ENCODE assay signal across 21 mouse cellular contexts in genomic region chr17:84601805-84602204, GRCm38 (mm10). TPM values are rescaled to one million over a fixed set of nuclear protein-coding genes. Genes with fewer than 3 reads are reported as not detected.
A peak's percentile ranks its signal among the peaks of the same experiment; 100 is the strongest.
DNase-seq lines count a peak whose midpoint lies in the region; ATAC-seq and TF ChIP-seq lines count a peak whose summit lies in the region.
"Had no signal": no experiment of that assay in that cellular context is flagged by ENCODE, and none has a peak within 500 bp of the region (broad histone marks: within the 10 kb centered on the region; RNA-seq: fewer than 3 reads in every experiment).

No protein-coding gene starts in this region.

- no peak overlapping the region for H3K27ac ChIP-seq in limb, embryonic 14.5 days (replicated peaks; ENCODE audit: low read depth, low read length)
- no peak overlapping the region for H3K27ac ChIP-seq in kidney, embryonic 15.5 days
- H3K27ac ChIP-seq: forebrain, embryonic 10.5 days; gastrocnemius, adult 2 months; hindbrain, embryonic 15.5 days; midbrain, embryonic 12.5 days had no signal

- TF ChIP-seq POLR2A in limb, embryonic 14.5 days (IDR thresholded peaks at IDR 0.05; ENCODE audit: borderline replicate concordance, extremely low read depth, insufficient read depth, insufficient read length) = no peak

- ATAC-seq in limb, embryonic 14.5 days (ENCODE audit: low FRiP score, low read depth) = 0 out of 2 replicates have a peak, but pooled peaks have one; percentile 19
- no peak for ATAC-seq in kidney, embryonic 15.5 days (replicated peaks; ENCODE audit: low FRiP score)
- no peak for ATAC-seq in megakaryocyte-erythroid progenitor cell, adult 5-6 weeks (replicated peaks; ENCODE audit: low FRiP score, low TSS enrichment, poor library complexity, severe bottlenecking)
- ATAC-seq: forebrain, postnatal 0 days; liver, postnatal 0 days; lung, postnatal 0 days; Patski had no signal

- H3K36me3 ChIP-seq in limb, embryonic 14.5 days (ENCODE audit: control insufficient read depth, insufficient read depth, low read length) = peaks cover 41% of the 10 kb centered on the region
- H3K36me3 ChIP-seq in kidney, embryonic 15.5 days = peaks cover 33% of the 10 kb centered on the region
- H3K36me3 ChIP-seq: forebrain, embryonic 10.5 days; G1E; hindbrain, embryonic 15.5 days; midbrain, embryonic 12.5 days had no signal

- H3K9me3 ChIP-seq in limb, embryonic 14.5 days (ENCODE audit: control insufficient read depth, low read length) = no peaks in the 10 kb centered on the region
- H3K9me3 ChIP-seq in kidney, embryonic 15.5 days (replicated peaks) = no peaks in the 10 kb centered on the region
- H3K9me3 ChIP-seq: forebrain, embryonic 10.5 days; G1E; hindbrain, embryonic 15.5 days; midbrain, embryonic 12.5 days had no signal

- no peak overlapping the region for H3K4me2 ChIP-seq in limb, embryonic 14.5 days (replicated peaks; ENCODE audit: low read depth, low read length, severe bottlenecking)
- no peak overlapping the region for H3K4me2 ChIP-seq in kidney, embryonic 15.5 days
- H3K4me2 ChIP-seq: hindbrain, embryonic 15.5 days; midbrain, embryonic 12.5 days had no signal

- 79% methylated on average over 5 of the region's 5 CpGs for WGBS in limb, embryonic 14.5 days
- WGBS in kidney, embryonic 15.5 days = 89% methylated on average over 5 of the region's 5 CpGs

- no peaks in the 10 kb centered on the region for H3K27me3 ChIP-seq in limb, embryonic 14.5 days (ENCODE audit: control insufficient read depth, insufficient read depth, low read length)
- H3K27me3 ChIP-seq in kidney, embryonic 15.5 days = no peaks in the 10 kb centered on the region
- H3K27me3 ChIP-seq: CH12.LX; hindbrain, embryonic 15.5 days; midbrain, embryonic 12.5 days; Patski had no signal

- peak; percentile 35 to 69 for DNase-seq in layer of hippocampus, adult 18-20 months (ENCODE audit: low spot score in 2 of 2)
- DNase-seq in layer of hippocampus, postnatal 25 days (ENCODE audit: extremely low spot score in 1 of 2, low spot score in 1 of 2) = no peak
- DNase-seq in cerebellum, adult 18-20 months = peak; percentile 54 to 67
- peak; percentile 24 to 29 for DNase-seq in cerebellum, postnatal 10 days
- no peak for DNase-seq in limb, embryonic 14.5 days (ENCODE audit: low spot score)
- DNase-seq in gastrocnemius, adult 18-20 months (ENCODE audit: low spot score) = no peak
- DNase-seq: B cell, adult 2 months; forebrain, postnatal 0 days; gastrocnemius, adult 2 months; heart, postnatal 4 days; kidney, adult 9 months; liver, postnatal 0 days had no signal

- H3K4me3 ChIP-seq in limb, embryonic 14.5 days (replicated peaks; ENCODE audit: low read length) = no peak overlapping the region
- no peak overlapping the region for H3K4me3 ChIP-seq in kidney, embryonic 15.5 days (replicated peaks)
- H3K4me3 ChIP-seq: forebrain, embryonic 10.5 days; gastrocnemius, adult 2 months; hindbrain, embryonic 15.5 days; midbrain, embryonic 12.5 days had no signal

- peaks cover 20% of the 10 kb centered on the region; the same call in 1 of the 2 replicates for H3K4me1 ChIP-seq in limb, embryonic 14.5 days (ENCODE audit: control insufficient read depth, insufficient read depth, low read length)
- 0 out of 2 replicates have a peak, but pooled peaks cover 7% of the 10 kb centered on the region for H3K4me1 ChIP-seq in kidney, embryonic 15.5 days
- H3K4me1 ChIP-seq: hindbrain, embryonic 15.5 days had no signal

- no peak overlapping the region for H3K9ac ChIP-seq in limb, embryonic 14.5 days (ENCODE audit: low read depth, low read length, severe bottlenecking)
- no peak overlapping the region for H3K9ac ChIP-seq in kidney, embryonic 15.5 days
- H3K9ac ChIP-seq: forebrain, postnatal 0 days; hindbrain, embryonic 15.5 days; liver, postnatal 0 days; midbrain, embryonic 12.5 days had no signal

RNA-seq across cellular contexts. Expression of gene Dync2li1, which starts 24.5 kb away (rescaled TPM):
- total RNA-seq in layer of hippocampus, adult 18-20 months (2021) = 10 to 100 TPM; 22.0 to 22.8 TPM
- 10 to 100 TPM; 20.4 to 20.5 TPM for total RNA-seq in layer of hippocampus, postnatal 25 days (2021)
- polyA plus RNA-seq in limb, embryonic 14.5 days (2012; rRNA removed) = 17.2 and 21.0 TPM in 2 replicates
- polyA plus RNA-seq in limb, embryonic 14.5 days (2014; fragmentation: Nextera tagmentation; extraction: Ambion mirVana) = 29.9 and 33.0 TPM in 2 replicates
- 1 to 10 TPM; 2.5 to 3.6 TPM for total RNA-seq in gastrocnemius, adult 18-20 months (2021)
- 51.0 and 52.8 TPM in 2 replicates for polyA plus RNA-seq in kidney, embryonic 15.5 days (2015; fragmentation: Nextera tagmentation; extraction: Ambion mirVana)
- total RNA-seq in megakaryocyte-erythroid progenitor cell, adult 5-6 weeks (2014; fragmentation: Nextera tagmentation) = 3.3 TPM in 1 of 2 replicates, not detected in the other
- total RNA-seq in megakaryocyte-erythroid progenitor cell, adult 5-6 weeks (2017) = 0.50 and 1.4 TPM in 2 replicates
- total RNA-seq: G1E had no signal
- polyA plus RNA-seq: G1E had no signal

Comparison
In these comparisons a context has a peak if more than half of its experiments do, and no peak if none do; other contexts are left out.
1. DNase-seq: peak in layer of hippocampus, adult 18-20 months (2 of 2), cerebellum, adult 18-20 months (2 of 2) and cerebellum, postnatal 10 days (2 of 2); none in layer of hippocampus, postnatal 25 days (0 of 2), limb, embryonic 14.5 days (single experiment) and gastrocnemius, adult 18-20 months (single experiment).
2. RNA of gene Dync2li1, which starts 24.5 kb away (total RNA-seq): 22.0 to 22.8 TPM in layer of hippocampus, adult 18-20 months and 20.4 to 20.5 TPM in layer of hippocampus, postnatal 25 days; 2.5 to 3.6 TPM in gastrocnemius, adult 18-20 months and 0.50 to 3.3 TPM in megakaryocyte-erythroid progenitor cell, adult 5-6 weeks; every median in the first group is over 4 times any median in the second.